Mouse (Mus musculus): ENCODE data around the gene Prf1.

DNA sequence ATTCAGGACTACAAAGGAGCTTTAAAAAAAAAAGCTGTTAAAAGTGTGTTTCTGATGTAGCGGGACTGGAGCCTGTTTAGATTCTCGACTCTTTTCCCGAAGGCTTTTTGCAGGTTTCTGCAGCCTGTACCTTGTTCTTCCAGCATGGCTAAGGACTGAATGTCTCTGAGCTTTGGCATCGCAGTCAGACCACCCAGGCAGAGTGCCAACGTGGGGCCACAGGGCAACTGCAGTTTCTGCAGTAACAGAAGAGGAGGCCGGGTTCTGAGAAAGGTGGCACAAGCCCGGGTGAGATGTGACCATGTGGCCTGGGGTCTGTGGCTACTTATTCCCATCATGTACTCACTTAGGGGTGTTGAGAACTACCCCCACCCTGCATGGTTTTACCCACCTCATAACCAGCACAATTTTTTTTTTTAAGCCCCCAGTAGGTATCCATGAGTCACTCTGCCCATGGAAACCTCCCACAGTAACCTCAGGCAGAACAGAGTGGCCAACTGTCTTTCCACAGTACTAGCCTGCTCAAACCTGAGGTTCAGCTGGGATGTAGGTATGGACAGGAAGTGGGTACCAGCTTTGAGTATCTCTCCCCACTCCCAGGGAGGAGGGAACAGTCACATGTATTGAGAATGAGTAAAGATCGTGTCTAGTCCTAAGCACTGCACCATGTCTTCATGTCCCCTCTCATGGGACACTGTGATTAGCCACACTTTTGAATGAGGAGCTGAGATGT, 754 bp upstream of the Prf1 start:
- TF ChIP-seq POLR2A (IDR thresholded peaks at IDR 0.05; ENCODE audit: insufficient read depth, low read depth, low read length) (no peak), CTCF (IDR thresholded peaks at IDR 0.05) (no peak)

Data from heart, adult 2 months (tissue).